Mouse (Mus musculus) heart, postnatal 36 days (tissue): Measurements from ENCODE around the gene Cdx2. TPM values are rescaled to one million over a fixed set of nuclear protein-coding genes. Genes with fewer than 3 reads are reported as not detected.

ENCODE experiments used
- DNase-seq, 2 experiments: peaks; one replicate each; pipeline ENCODE4 v3.0.0; 2021 to 2022
- intact Hi-C: fragments of 180-260 bp; cut with DNase I; formaldehyde crosslinking; loops from one replicate; pipeline ENCODE4 v1.15.1; 2025
- total RNA-seq, 2 experiments: library from RNA; stranded (reverse); gene quantifications; 2 replicates each; pipeline ENCODE4 v1.2.3; 2021

Cdx2 gene
- total RNA-seq, 2 experiments from 2014 or later: not detected

DNA sequence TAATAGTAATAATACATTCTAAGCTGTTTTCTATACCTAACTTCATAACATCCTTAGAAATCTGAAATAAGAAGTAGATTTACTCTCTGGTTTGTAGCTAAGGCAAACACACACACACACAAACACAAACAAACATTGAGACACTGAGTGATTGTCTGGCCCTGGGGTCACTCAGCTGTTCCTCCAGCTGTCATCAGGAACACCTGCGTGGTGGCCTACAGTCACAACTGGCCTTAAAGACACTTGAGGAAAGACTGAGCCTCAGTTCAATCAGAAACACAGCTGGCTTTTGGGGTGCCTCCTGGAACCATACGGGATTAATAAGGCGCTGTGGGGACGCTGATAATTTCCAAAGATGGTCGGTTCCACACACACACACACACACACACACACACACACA is 9.8 kb downstream of the Cdx2 start:
- DNase-seq: no peak
- intact Hi-C loops: no loop called here

DNA sequence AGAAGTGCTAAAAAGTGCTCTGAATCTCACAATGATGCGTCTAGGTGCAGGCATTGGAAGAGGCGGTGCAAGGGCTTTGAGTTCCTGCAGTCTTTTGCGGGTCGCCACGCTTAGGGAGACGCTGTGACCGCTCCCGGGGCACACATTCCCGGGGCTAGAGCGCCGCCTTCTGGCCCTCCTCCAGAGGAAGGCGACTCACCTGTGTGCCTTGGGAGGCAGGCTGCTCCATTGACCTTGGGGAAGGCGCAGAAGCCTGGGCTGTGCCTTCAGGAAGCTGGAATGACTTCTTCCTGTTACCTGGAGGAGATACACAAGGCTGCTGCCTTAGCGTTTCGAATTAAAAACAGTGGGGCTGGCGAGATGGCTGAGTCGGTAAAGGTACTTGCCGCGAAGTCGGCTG is 12.9 kb downstream of the Cdx2 start:
- no peak for DNase-seq
- intact Hi-C loops: no loop called here

DNA sequence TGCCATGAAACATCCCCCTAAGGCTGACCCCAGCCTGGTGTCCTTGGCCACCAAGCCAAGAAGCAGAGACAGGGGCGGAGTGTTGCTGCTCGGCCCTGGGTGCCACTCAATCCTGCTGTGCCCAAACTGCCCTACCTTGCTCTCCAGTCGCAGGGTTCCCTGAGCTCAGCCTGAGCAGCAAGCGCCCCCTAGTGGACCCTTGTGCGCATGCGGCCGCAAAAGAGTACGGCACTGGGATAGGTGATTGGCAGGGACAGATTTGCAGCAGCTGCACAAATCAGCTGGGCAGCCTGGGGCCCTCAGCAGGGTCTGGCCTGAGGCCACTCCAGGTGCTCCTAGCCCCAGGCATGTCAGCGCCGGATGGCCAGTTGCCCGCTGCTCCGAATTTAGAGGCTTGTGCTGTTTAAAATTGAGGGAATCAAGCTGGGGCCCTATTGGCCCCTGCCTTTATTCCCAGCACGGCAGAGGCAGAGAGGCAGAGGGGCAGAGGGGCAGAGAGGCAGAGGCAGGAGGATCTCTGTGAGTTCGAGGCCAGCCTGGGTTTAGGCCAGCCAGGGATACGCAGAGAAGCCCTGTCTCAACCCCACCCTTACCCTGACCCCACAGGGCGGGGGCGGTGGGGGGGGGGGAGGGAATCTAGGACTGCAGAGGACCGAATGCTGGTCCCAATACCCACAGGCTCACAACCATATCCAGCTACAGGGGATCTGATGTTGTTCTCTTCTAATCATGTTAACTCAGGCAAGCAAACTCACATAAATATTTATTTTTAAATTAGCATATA is 13.8 kb downstream of the Cdx2 start:
- peak; percentile 33 to 54 for DNase-seq
- intact Hi-C loops: no loop called here

DNA sequence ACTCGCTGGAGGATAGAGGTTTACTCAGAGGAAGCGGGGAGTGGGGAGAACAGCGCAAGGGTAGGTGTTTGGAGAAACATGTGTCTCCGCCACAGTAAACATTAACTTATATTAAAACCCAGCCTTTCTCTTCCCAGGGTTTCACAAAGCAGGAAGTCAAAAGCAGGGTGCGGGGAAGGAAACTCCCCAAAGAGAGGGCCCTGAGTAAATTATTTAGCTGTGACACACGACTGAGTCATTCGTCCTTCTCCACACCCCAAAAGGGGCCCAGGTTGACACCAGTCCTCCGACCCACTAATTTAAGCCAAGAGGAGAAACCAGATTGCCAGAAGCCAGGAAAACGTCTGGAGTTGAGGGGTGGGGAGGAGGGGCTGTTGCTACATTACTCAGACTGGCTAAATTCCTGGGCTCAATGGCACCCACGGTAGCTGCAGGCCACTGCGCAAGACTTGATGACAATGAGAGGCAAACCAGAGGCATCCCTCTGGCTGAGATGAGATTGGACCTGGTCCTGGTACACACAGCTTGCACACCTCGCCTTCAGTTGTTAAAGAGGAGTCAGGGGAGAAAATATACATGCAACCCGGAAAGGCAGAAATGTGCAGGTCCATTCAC is 14.5 kb downstream of the Cdx2 start:
- intact Hi-C loops: no loop called here
- DNase-seq: no peak

DNA sequence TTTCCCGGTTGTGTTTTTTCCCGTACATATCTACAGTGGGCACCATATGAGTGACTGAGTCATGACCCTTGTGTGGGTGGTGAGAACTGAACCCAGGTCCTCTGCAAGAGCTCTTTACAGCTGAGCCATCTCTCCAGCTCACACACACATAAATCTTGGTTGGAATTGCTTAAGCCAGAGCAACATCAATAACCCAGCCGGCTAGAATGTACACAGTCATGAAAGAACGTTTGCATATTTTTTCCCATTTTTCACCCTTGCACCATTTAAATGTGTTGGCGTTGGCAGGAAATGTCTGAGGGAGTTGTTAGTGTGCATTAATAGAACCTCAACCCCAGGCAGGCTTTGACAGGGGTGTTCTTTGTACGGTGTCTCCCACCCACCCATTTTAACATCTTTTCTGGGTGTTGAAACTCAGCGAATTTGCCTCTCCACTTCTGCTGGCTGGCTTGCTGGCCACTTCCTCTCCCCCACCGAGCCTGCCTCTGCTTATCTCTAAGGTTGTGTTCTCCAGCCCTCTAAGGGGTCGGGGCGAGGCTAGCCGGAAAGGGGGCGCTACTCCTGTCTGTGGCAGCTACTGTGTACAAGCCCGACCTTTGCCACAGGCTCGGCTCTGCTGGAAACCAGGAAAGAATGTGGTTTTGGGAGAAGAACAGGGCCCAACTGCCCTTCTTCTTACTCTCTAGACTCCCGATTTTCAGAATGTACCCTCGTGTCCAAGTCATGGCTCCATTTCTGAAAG is 15.1 kb downstream of the Cdx2 start:
- DNase-seq: no peak
- intact Hi-C loops: no loop called here

DNA sequence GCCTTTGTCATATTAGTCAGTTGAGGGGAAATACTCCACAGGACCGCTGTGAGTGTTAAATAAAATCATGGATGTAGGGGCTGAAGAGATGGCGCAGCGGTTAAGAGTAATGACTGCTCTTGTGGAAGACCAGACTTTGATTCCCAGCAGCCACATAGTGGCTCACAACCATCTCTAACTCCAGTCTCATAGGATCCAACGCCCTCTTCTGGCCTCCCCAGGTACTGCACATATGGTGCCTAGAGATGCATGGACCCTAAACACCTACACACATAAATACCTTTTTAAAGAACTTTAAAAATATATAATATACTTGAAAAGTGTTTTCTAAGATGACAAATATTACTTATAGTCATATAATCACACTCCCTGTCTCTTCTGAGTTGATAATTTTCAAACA is 22.7 kb downstream of the Cdx2 start:
- DNase-seq: no peak
- intact Hi-C loops: no loop called here

DNA sequence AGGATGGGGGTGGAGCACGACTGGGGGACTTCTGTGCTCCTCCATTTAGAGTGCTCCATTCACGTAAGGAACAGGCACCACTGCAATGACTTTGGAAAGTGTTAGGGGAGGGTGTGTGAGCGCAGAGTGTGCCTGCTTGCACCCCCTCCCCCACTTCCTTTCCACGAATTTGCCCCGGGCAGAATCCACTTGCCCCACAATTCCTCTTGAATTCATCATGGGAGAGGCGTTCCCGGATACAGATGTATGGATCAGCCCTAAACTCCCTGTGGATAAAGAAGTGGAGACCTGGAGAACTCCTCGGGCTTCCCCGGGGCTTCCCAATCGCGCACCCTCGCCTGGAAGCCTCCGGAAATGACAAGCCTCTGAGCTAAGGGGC is 29.5 kb downstream of the Cdx2 start:
- intact Hi-C loops: no loop called here
- no peak for DNase-seq

DNA sequence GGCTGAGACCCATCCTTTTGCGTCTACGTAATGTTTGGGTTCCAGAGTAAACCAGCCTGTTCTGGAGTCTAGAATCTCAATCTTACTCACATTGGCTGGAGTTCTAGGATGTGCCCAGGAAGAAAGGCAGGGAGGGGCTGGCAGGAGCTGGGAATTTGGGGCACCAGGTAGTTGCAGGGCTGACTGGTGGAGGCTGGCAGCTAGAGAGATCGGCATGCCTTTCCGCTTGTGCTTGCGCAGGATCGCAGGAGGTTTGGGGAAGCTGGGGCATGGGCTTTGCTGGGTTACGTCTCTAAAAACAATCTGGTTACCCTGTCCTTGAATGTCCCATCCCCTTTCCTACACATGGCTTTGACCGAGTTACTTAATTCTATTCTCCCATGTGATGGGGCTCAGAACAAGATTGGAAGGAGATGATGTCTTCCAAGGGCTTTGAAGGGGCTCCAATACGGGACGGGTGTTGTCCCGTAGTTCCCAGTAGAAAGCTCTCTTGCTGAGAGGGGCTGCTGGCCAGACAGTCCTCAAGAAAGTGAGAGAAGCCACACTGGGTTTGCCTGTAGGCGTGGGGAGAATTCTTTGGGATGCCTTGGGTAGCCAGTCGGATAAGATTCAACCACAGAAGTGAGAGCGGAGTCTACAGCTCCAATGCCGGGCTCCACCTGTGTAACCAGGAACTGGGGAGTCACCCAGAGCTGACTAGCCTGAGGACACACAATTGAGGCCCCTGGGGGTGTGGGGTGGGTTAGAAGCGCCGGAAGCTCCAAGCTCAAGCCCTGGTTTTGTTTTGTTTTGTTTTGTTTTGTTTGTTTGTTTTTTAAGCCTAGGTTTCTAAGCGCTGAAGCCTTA is 30.1 kb downstream of the Cdx2 start:
- DNase-seq: no peak
- intact Hi-C loops: no loop called here

DNA sequence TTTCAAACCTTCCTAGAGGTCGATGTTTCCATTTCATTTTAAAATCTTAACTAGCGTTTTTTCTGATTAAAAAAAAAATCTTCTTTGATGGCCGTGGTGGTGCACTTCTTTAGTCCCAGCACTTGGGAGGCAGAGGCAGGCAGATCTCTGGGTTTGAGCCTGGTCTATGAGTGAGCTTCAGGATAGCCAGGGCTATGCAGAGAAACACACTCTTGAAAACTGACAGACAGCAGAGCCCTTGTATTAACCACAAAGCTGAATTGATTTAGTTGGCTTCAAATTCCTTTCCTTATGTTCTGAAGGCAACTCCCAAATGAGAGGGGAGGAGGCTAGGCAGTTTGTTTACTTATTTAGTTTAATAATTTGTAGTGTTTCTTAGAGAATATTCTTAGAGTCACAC is 31.3 kb downstream of the Cdx2 start:
- intact Hi-C loops: no loop called here
- DNase-seq: no peak

DNA sequence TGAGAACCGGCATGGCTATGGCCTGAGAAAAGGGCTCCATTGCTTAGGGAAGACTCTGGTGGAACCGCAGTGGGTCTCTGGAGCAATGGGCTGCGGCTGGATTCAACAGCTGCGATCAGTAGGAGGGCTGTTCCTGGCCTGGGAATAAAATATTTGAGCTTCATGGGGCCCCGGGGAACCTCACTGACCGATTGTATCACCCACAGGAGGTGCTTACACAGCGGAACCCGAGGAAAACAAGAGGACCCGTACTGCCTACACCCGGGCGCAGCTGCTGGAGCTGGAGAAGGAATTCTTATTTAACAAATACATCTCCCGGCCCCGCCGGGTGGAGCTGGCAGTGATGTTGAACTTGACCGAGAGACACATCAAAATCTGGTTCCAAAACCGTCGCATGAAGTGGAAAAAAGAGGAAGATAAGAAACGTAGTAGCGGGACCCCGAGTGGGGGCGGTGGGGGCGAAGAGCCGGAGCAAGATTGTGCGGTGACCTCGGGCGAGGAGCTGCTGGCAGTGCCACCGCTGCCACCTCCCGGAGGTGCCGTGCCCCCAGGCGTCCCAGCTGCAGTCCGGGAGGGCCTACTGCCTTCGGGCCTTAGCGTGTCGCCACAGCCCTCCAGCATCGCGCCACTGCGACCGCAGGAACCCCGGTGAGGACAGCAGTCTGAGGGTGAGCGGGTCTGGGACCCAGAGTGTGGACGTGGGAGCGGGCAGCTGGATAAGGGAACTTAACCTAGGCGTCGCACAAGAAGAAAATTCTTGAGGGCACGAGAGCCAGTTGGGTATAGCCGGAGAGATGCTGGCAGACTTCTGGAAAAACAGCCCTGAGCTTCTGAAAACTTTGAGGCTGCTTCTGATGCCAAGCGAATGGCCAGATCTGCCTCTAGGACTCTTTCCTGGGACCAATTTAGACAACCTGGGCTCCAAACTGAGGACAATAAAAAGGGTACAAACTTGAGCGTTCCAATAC is 32.6 kb downstream of the Cdx2 start:
- no peak for DNase-seq
- intact Hi-C loops: no loop called here

DNA sequence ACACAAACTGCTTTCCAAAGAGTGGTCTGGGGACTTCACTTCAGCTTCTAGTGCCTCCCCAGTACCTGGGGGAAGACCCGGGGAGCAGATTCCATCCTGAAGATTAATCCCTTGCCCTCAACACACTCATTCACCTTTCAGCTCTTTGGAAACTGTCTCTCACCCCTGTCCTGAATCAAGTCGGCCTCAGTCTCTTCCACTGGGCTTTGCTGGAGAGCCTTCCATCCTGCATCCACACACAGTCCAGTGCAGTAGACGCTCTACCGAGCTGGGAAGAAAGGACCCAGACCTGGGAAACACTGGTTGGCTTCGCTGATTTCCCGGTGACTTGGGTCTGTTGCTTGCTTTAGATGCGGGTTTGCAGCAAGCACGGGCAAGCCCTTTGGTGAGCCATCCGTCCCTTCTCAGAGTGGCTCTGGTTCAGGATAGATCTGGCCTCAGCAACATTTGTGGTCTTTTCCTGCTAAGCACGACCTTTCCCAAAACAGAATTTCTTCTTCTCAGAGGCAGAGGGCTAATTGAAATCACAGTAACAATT is 34.2 kb downstream of the Cdx2 start:
- intact Hi-C loops: no loop called here
- DNase-seq: no peak

DNA sequence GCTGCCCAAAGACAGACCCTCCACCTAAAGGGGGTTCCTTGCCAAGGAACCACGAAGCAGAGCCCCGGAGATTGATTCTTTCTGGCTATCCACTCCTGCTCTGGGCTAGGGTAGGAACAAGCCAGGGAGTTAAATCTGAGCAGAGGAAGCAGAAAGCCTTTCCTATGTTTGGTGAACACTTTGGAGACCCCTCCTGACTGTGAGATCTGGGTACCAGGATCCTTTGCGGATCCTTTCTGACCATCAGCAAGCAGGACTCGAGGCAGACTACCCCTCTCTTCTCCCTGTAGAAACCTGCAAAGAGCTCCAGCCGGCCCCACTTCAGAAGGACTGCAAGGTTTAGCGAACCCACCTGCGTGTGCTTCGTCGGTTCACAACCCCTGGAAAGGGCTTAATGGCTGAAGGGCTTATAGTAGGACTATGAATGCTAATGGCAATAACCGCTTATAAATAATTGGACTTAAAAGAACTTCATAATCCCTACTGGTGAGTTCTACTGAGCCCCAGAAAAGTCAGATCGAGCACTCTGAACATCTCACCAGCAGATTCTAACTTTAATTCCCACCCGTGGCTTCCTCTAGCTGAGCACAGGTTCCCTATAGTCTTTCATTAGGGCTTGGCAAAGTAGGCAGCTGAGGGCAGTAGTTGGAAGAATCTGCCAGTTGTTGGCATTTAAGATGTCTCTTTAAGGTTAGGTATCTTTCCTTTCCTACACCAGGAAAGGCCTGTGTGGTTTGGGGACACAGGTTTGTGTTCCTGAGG is 34.8 kb downstream of the Cdx2 start:
- intact Hi-C loops: no loop called here
- no peak for DNase-seq

DNA sequence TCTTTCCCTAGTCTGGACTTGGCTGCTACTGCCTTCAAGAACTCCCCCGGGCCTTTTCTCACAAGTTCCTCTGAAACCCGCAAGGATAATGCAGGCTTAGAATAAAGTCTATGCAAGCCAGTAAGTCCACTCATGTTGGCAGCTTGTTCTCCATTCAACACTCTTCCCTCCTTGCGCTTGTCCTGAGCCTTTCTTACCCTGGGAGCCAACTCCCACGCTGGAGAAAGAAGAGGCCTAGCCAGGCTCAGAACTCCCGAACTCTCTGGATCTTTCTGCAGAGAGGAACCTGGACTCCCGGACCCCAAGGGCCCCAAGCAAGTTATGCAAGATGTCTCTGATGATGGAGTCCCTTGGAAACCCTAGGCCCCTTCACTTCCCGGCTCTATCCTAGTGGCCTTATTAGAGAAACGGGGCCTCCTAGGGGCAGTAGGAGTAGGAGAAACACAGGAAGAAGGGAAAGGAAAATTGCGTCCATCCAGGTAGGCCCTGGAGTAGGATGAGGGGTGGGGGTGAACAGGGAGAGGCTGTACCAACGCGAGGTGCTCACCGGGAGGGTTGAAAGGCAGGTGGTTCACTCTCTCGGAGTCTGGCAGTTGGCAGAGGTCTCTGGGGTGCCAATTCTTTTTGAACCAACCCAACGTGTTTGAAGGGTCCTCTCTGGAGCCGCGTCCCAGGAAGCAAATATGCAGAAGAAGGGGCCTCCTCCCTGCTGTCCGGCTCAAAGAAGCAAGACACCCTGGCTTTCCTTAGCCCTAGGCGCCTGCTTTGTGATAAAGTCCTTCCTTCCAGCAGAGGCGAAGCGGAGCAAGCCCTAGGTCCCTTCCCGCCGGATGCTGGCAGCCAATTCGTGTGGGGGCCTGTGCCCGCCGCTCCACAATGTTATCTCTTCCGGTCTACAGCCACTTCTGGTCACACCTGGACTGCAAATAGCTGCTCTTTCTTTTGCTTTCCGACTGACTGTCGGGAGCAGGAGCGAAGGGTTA is 36.1 kb downstream of the Cdx2 start:
- intact Hi-C loops: no loop called here

DNA sequence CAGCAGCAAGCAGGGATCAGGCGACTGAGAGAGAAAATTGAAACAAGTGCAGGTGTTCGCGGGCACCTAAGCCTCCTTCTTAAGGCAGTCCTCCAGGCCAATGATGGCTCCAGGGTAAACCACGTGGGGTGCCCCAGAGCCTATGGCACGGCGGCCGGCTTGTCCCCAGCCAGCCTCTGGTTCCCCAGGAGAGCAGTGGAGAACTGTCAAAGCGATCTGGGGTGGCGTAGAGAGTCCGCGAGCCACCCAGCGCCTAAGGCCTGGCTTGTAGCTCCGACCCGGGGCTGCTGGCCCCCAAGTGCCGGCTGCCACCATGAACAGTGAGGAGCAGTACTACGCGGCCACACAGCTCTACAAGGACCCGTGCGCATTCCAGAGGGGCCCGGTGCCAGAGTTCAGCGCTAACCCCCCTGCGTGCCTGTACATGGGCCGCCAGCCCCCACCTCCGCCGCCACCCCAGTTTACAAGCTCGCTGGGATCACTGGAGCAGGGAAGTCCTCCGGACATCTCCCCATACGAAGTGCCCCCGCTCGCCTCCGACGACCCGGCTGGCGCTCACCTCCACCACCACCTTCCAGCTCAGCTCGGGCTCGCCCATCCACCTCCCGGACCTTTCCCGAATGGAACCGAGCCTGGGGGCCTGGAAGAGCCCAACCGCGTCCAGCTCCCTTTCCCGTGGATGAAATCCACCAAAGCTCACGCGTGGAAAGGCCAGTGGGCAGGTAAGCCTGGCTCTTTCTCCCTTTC is 37.0 kb downstream of the Cdx2 start, which contains the start of gene Pdx1:
Gene Pdx1, plus strand, starts transcription at position 34 of the 747 bp plus-strand sequence.
- no peak for DNase-seq
- intact Hi-C loops: no loop called here

More for the DNA sequence above, 36.1 kb downstream of the Cdx2 start:
- no peak for DNase-seq

DNA sequence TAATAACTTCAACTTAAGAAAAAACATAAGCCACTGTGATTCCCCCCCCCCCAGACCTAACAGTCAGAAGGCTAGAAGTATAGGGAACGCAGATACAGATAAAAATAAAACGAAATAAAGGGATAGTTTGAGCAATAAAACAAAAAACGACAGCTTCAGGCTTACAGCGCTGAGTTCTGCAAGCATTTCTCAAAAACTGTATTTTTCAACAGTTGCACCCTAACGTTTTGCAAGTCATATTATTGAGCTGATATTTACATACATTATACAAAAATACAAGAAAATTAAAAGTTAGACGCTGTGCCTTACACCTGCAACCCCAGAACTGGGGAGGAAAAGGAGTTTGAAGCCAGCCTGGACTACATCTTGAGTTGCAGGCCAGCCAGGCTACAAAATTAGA is 37.7 kb downstream of the Cdx2 start:
- DNase-seq: no peak
- intact Hi-C loops: no loop called here

DNA sequence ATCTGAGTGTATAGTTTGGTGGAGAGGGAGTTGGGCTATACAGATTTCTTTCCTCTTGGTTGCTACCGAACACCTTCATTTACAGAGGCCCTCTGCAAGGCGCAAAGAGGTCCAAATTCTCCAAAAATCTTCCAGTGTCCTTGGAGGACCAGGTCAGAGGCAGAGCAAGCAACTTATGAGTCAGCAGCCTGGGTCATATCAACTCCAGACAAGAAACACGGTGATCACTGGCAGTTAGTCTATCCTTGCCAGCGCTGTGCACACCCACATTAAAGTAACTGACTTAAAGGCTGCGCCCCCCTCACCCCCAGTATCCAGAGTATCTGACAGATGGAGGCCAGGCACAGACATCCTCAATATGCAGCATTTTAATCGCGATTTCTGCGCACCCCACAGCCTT is 38.3 kb downstream of the Cdx2 start:
- DNase-seq: no peak
- intact Hi-C loops: no loop called here

DNA sequence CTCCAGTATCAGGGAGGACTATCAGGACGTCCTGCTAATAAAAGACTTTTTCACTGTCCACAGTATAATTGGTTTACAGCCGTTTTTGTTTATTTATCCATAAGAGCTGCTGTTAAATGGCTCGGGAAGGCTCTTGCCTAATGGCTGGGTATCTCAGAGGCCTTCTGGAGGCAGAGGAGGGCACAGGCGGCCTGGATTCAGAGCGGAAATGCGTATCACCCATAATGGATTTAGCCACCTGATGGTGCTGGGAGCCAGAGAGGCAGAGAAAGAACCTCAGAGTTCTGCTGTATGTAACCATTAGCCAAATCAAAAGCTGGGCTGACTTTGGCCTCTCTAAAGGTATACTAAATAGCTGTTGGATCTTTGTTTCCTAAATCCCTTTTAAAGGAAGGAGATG is 39.6 kb downstream of the Cdx2 start:
- DNase-seq: no peak
- intact Hi-C loops: no loop called here
